ENCODE assay signal across 21 mouse cellular contexts in genomic region chr1:7956159-7956558, GRCm38 (mm10).
DNase-seq lines count a peak whose midpoint lies in the region; ATAC-seq and TF ChIP-seq lines count a peak whose summit lies in the region.
"Had no signal": no experiment of that assay in that cellular context is flagged by ENCODE, and none has a peak within 500 bp of the region (broad histone marks: within the 10 kb centered on the region; RNA-seq: fewer than 3 reads in every experiment).

No protein-coding gene starts in this region.

- no peaks in the 10 kb centered on the region for H3K27me3 ChIP-seq in heart, adult 2 months (ENCODE audit: control insufficient read depth, insufficient read depth, low read length)
- H3K27me3 ChIP-seq in heart, embryonic 10.5 days (ENCODE audit: insufficient read depth, poor library complexity, severe bottlenecking): no peaks in the 10 kb centered on the region
- H3K27me3 ChIP-seq in liver, postnatal 0 days (ENCODE audit: insufficient read depth, low read length): no peaks in the 10 kb centered on the region
- no peaks in the 10 kb centered on the region for H3K27me3 ChIP-seq in liver, embryonic 11.5 days (replicated peaks; ENCODE audit: control insufficient read depth, insufficient read depth, low read length)
- H3K27me3 ChIP-seq: CH12.LX, Patski had no signal

- peak; percentile 66 for DNase-seq in heart, adult 11 months
- DNase-seq in heart, adult 2 months: no peak
- peak; percentile 66 for DNase-seq in heart, embryonic 10.5 days (ENCODE audit: low spot score)
- DNase-seq in heart, adult 18-20 months: no peak
- DNase-seq in liver, postnatal 0 days: peak; percentile 6
- no peak for DNase-seq in liver, embryonic 11.5 days (ENCODE audit: low spot score)
- DNase-seq: adrenal gland, adult 2 months; adrenal gland, adult 8-10 months; adrenal gland, postnatal 10 days; adrenal gland, postnatal 14 days; adrenal gland, postnatal 25 days; adrenal gland, postnatal 36 days; B cell, adult 2 months; cerebellum, adult 11 months; cerebellum, adult 11-12 months; cerebellum, adult 18-20 months had no signal

- H3K27ac ChIP-seq in heart, adult 2 months: no peak overlapping the region
- no peak overlapping the region for H3K27ac ChIP-seq in heart, embryonic 10.5 days
- H3K27ac ChIP-seq in liver, postnatal 0 days (ENCODE audit: low read depth): no peak overlapping the region
- H3K27ac ChIP-seq in liver, embryonic 11.5 days (ENCODE audit: low read depth, low read length): no peak overlapping the region

- H3K9me3 ChIP-seq in heart, embryonic 10.5 days: no peaks in the 10 kb centered on the region
- no peaks in the 10 kb centered on the region for H3K9me3 ChIP-seq in liver, postnatal 0 days (ENCODE audit: low read length)
- H3K9me3 ChIP-seq in liver, embryonic 11.5 days (ENCODE audit: control insufficient read depth, low read length): no peaks in the 10 kb centered on the region
- H3K9me3 ChIP-seq: G1E had no signal

- H3K36me3 ChIP-seq in heart, adult 2 months (ENCODE audit: control insufficient read depth, insufficient read depth, low read length): no peaks in the 10 kb centered on the region
- H3K36me3 ChIP-seq in heart, embryonic 10.5 days: no peaks in the 10 kb centered on the region
- no peaks in the 10 kb centered on the region for H3K36me3 ChIP-seq in liver, postnatal 0 days (replicated peaks; ENCODE audit: insufficient read depth, low read length)
- H3K36me3 ChIP-seq in liver, embryonic 11.5 days (ENCODE audit: control insufficient read depth, insufficient read depth, low read length): no peaks in the 10 kb centered on the region
- H3K36me3 ChIP-seq: G1E had no signal

- TF ChIP-seq EP300 in heart, adult 2 months (IDR thresholded peaks at IDR 0.05; ENCODE audit: insufficient read depth, low read depth, low read length): no peak
- no peak for TF ChIP-seq EP300 in liver, postnatal 0 days (IDR thresholded peaks at IDR 0.05; ENCODE audit: low read depth)

- 67% methylated on average over 5 of the region's 5 CpGs for WGBS in heart, adult 2 months
- WGBS in heart, embryonic 10.5 days: 77% methylated on average over 5 of the region's 5 CpGs
- 72% methylated on average over 5 of the region's 5 CpGs for WGBS in liver, postnatal 0 days (ENCODE audit: insufficient replicate concordance)
- 77% methylated on average over 5 of the region's 5 CpGs for WGBS in liver, embryonic 11.5 days

- no peak for ATAC-seq in liver, postnatal 0 days
- ATAC-seq in liver, embryonic 11.5 days (replicated peaks; ENCODE audit: low FRiP score): no peak
- ATAC-seq: activated CD4-positive, CD25-positive, alpha-beta regulatory T cell, adult 4 months; CD4-positive, CD25-positive, alpha-beta regulatory T cell, adult 4 months; Patski had no signal

- no peak for TF ChIP-seq CTCF in heart, adult 2 months (IDR thresholded peaks at IDR 0.05)
- no peak for TF ChIP-seq CTCF in liver, postnatal 0 days (IDR thresholded peaks at IDR 0.05; ENCODE audit: low read depth)

- H3K4me2 ChIP-seq in liver, postnatal 0 days (ENCODE audit: low read depth, low read length): no peak overlapping the region
- no peak overlapping the region for H3K4me2 ChIP-seq in liver, embryonic 11.5 days

- no peak overlapping the region for H3K9ac ChIP-seq in heart, adult 2 months (ENCODE audit: low read depth, low read length)
- H3K9ac ChIP-seq in liver, postnatal 0 days (replicated peaks): no peak overlapping the region
- no peak overlapping the region for H3K9ac ChIP-seq in liver, embryonic 11.5 days (ENCODE audit: low read depth, low read length)

- intact Hi-C loops in heart, adult 2 months (cut with DNase I): no loop called here

- no peak overlapping the region for H3K4me3 ChIP-seq in heart, adult 2 months
- no peak overlapping the region for H3K4me3 ChIP-seq in heart, embryonic 10.5 days
- no peak overlapping the region for H3K4me3 ChIP-seq in liver, postnatal 0 days (ENCODE audit: low read depth, low read length)
- no peak overlapping the region for H3K4me3 ChIP-seq in liver, embryonic 11.5 days (ENCODE audit: low read depth, low read length)

- no peaks in the 10 kb centered on the region for H3K79me2 ChIP-seq in heart, adult 2 months (replicated peaks; ENCODE audit: control insufficient read depth, insufficient read depth, low read length)

- H3K4me1 ChIP-seq in heart, adult 2 months (ENCODE audit: control insufficient read depth, insufficient read depth, low read length): no peaks in the 10 kb centered on the region
- H3K4me1 ChIP-seq in heart, embryonic 10.5 days: no peaks in the 10 kb centered on the region
- H3K4me1 ChIP-seq in liver, postnatal 0 days (ENCODE audit: insufficient read depth): no peaks in the 10 kb centered on the region
- no peaks in the 10 kb centered on the region for H3K4me1 ChIP-seq in liver, embryonic 11.5 days (replicated peaks; ENCODE audit: control insufficient read depth, insufficient read depth, low read length)

- no peak for TF ChIP-seq POLR2A in heart, adult 2 months (IDR thresholded peaks at IDR 0.05; ENCODE audit: insufficient read depth, low read depth, low read length)

Comparison
In these comparisons a context has a peak if more than half of its experiments do, and no peak if none do; other contexts are left out.
1. DNase-seq: peak in heart, adult 11 months (single experiment), heart, embryonic 10.5 days (single experiment) and liver, postnatal 0 days (single experiment); none in heart, adult 2 months (0 of 2), heart, adult 18-20 months (0 of 2) and liver, embryonic 11.5 days (single experiment).